Mouse (Mus musculus): ENCODE data around the gene H60b. TPM values are rescaled to one million over a fixed set of nuclear protein-coding genes. Genes with fewer than 3 reads are reported as not detected.

Gene H60b
- polyA plus RNA-seq, 1 experiment: 0.25 TPM

DNA sequence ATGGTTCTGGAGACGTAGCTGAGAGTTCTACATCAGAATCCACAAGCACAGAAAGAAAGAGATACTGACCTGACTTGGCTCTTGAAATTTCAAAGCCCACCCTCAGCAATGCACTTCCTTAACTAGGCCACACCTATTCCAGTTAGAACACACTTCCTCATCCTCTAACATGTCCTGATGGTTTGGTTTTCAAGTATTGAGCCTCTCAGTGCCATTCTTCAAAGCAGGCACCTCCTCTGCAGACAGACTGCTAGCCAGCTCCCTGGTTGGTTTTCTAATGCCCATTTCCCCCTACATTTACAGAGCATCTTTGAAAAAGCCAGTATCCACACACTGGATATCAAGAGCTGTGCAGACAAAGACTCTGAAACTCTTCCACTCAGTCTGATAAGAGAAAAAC lies 143.3 kb downstream of the H60b start:
- H3K36me3 ChIP-seq (ENCODE audit: control insufficient read depth, insufficient read depth, low read length): no peaks in the 10 kb centered on the region
- no peaks in the 10 kb centered on the region for H3K4me1 ChIP-seq (ENCODE audit: control insufficient read depth, insufficient read depth, low read length)
- H3K27me3 ChIP-seq (replicated peaks; ENCODE audit: control insufficient read depth, insufficient read depth, low read length): no peaks in the 10 kb centered on the region
- 61% methylated on average over 1 of the region's 1 CpGs for WGBS
- no peak for DNase-seq
- TF ChIP-seq POLR2A (IDR thresholded peaks at IDR 0.05; ENCODE audit: low read depth, low read length) (no peak), CTCF (conservative IDR thresholded peaks at IDR 0.05; ENCODE audit: insufficient read depth, insufficient read length, low read depth, low read length) (no peak)
- H3K27ac ChIP-seq (ENCODE audit: insufficient read depth, low read depth, low read length): no peak overlapping the region
- no peak overlapping the region for H3K4me3 ChIP-seq (ENCODE audit: insufficient read depth, low read depth, low read length)

DNA sequence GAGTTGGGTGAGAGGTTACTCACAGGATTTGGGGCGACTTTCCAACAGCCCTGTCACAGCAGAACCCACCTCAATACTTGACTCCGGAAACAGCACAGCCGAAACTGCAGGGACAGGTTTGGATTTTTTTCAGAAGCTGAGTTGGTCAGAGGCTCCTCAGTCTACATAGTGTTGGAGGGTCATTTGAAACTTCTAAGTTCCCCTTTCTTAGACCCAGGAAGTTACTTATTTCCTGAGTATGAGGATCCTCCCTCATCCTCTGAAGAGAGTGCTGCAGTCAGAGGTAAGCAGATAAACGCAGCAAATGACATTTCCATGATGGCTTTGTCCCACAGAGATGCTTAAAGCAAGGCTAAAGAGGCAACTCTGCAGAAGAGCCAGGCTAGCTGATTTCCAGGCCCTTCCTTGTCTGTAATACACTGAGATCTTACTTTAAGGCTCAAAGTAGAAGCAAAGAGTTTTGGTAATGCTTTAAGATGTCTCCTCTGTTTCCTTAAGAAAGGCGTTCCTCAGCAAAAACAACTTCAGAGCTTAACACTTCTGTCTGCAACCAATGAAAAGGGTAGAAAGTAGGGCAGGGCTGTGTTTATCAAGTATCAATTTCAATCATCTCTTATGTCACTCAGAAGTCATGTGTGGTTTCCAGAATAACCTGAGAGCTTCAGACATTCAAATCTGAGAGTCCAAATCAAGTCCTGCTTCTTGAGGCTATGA lies 144.1 kb downstream of the H60b start:
- WGBS: 72% methylated on average over 5 of the region's 5 CpGs
- H3K36me3 ChIP-seq (ENCODE audit: control insufficient read depth, insufficient read depth, low read length): no peaks in the 10 kb centered on the region
- H3K27me3 ChIP-seq (replicated peaks; ENCODE audit: control insufficient read depth, insufficient read depth, low read length): no peaks in the 10 kb centered on the region
- TF ChIP-seq CTCF (conservative IDR thresholded peaks at IDR 0.05; ENCODE audit: insufficient read depth, insufficient read length, low read depth, low read length) (no peak), POLR2A (IDR thresholded peaks at IDR 0.05; ENCODE audit: low read depth, low read length) (no peak)
- H3K4me3 ChIP-seq (ENCODE audit: insufficient read depth, low read depth, low read length): no peak overlapping the region
- DNase-seq: no peak
- no peaks in the 10 kb centered on the region for H3K4me1 ChIP-seq (ENCODE audit: control insufficient read depth, insufficient read depth, low read length)
- H3K27ac ChIP-seq (ENCODE audit: insufficient read depth, low read depth, low read length): no peak overlapping the region

DNA sequence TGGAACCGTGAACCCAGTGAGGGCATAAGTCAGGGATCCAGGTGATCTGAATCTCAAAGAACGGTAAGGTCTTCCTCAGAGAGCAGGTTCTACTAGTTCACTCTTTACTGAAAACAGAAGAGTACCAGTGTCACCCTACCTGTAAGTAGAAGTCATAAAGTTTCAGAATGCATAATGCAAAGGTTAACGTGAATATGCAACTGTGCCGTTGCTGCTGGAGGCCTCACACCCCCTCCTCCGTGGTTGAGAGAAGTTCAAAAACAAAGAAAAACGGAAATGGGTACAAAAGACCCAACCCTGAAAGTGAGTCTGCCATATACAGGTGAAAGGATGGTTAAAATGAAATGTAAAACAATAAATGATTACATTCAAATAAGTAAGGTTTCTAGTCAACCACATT lies 145.3 kb downstream of the H60b start:
- WGBS: 84% methylated on average over 6 of the region's 6 CpGs
- no peaks in the 10 kb centered on the region for H3K36me3 ChIP-seq (ENCODE audit: control insufficient read depth, insufficient read depth, low read length)

DNA sequence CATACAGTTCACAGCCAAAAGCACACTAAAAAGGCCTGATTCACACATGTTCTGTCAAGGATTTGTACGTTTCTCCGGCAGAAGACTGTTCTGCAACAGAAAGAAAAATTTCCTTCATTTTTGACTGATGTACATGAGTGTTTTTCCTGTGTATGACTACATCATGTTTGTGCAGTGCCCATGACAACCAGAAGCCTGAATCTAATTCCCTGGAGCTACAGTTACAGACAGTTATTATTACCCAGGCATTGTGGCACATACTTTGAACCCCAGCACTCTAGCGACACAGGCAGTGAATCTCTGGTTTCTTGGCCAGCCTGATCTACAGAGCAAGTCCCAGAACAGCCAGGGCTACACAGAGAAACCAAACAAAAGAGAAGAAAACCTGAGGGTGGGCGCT lies 147.4 kb downstream of the H60b start:
- Histone ChIP-seq H3K27ac (ENCODE audit: insufficient read depth, low read depth, low read length) (no peak overlapping the region), H3K36me3 (ENCODE audit: control insufficient read depth, insufficient read depth, low read length) (no peaks in the 10 kb centered on the region), H3K4me3 (ENCODE audit: insufficient read depth, low read depth, low read length) (no peak overlapping the region), H3K27me3 (replicated peaks; ENCODE audit: control insufficient read depth, insufficient read depth, low read length) (no peaks in the 10 kb centered on the region), H3K4me1 (ENCODE audit: control insufficient read depth, insufficient read depth, low read length) (no peaks in the 10 kb centered on the region)
- 77% methylated on average over 4 of the region's 4 CpGs for WGBS
- no peak for TF ChIP-seq POLR2A (IDR thresholded peaks at IDR 0.05; ENCODE audit: low read depth, low read length)
- no peak for TF ChIP-seq CTCF (conservative IDR thresholded peaks at IDR 0.05; ENCODE audit: insufficient read depth, insufficient read length, low read depth, low read length)
- no peak for DNase-seq

More for the DNA sequence above, 145.3 kb downstream of the H60b start:
- TF ChIP-seq CTCF (conservative IDR thresholded peaks at IDR 0.05; ENCODE audit: insufficient read depth, insufficient read length, low read depth, low read length) (no peak), POLR2A (IDR thresholded peaks at IDR 0.05; ENCODE audit: low read depth, low read length) (no peak)
- Histone ChIP-seq H3K4me3 (ENCODE audit: insufficient read depth, low read depth, low read length) (no peak overlapping the region), H3K27me3 (replicated peaks; ENCODE audit: control insufficient read depth, insufficient read depth, low read length) (no peaks in the 10 kb centered on the region), H3K4me1 (ENCODE audit: control insufficient read depth, insufficient read depth, low read length) (no peaks in the 10 kb centered on the region), H3K27ac (ENCODE audit: insufficient read depth, low read depth, low read length) (no peak overlapping the region)
- no peak for DNase-seq

DNA sequence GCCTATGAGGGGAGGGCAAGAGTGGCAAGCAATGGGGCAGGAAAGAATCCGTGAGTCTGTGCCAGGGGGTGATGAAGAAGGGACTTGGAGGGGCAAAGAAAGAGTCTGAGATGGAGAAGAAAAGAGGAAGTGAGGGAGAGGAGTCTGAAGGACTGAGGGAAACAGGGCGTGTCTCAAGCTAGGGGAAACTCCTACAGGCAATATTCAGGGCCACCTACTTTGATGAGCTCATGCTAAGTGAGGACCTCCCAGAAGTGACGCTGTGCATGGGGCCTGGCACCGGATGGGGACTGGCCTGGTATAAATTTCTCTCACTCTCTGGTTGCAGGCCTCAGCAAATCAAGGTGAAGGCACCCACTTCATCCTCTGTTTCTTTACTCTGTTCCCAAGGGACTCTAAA lies 148.1 kb downstream of the H60b start:
- 53% methylated on average over 4 of the region's 4 CpGs for WGBS
- TF ChIP-seq POLR2A (IDR thresholded peaks at IDR 0.05; ENCODE audit: low read depth, low read length): no peak
- no peak for TF ChIP-seq CTCF (conservative IDR thresholded peaks at IDR 0.05; ENCODE audit: insufficient read depth, insufficient read length, low read depth, low read length)
- no peak overlapping the region for H3K27ac ChIP-seq (ENCODE audit: insufficient read depth, low read depth, low read length)
- H3K4me1 ChIP-seq (ENCODE audit: control insufficient read depth, insufficient read depth, low read length): no peaks in the 10 kb centered on the region
- no peaks in the 10 kb centered on the region for H3K36me3 ChIP-seq (ENCODE audit: control insufficient read depth, insufficient read depth, low read length)
- H3K4me3 ChIP-seq (ENCODE audit: insufficient read depth, low read depth, low read length): no peak overlapping the region
- DNase-seq: no peak
- no peaks in the 10 kb centered on the region for H3K27me3 ChIP-seq (replicated peaks; ENCODE audit: control insufficient read depth, insufficient read depth, low read length)

DNA sequence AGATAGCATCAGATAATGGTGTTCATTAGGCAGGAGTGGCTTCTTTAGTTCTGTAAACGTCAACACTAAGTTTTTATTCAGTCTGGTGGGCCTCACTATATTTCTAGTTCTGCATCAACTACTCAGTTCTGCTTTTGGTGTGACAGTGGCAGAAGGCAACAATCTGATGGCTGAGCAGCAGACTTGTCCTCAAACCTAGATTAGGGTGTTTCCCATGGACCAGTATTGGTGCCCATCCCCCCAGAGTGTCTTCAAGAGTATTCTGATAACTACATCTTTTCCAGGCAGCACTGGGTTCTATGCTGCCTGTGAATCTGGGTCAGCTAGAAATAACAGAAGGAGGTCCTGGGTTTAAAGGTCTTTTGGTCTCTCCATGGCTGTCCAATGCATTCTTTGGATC lies 149.8 kb downstream of the H60b start:
- no peak for DNase-seq
- Histone ChIP-seq H3K27me3 (replicated peaks; ENCODE audit: control insufficient read depth, insufficient read depth, low read length) (no peaks in the 10 kb centered on the region), H3K4me1 (ENCODE audit: control insufficient read depth, insufficient read depth, low read length) (no peaks in the 10 kb centered on the region), H3K36me3 (ENCODE audit: control insufficient read depth, insufficient read depth, low read length) (no peaks in the 10 kb centered on the region), H3K27ac (ENCODE audit: insufficient read depth, low read depth, low read length) (no peak overlapping the region), H3K4me3 (ENCODE audit: insufficient read depth, low read depth, low read length) (no peak overlapping the region)
- WGBS: 70% methylated on average over 1 of the region's 1 CpGs
- TF ChIP-seq CTCF (conservative IDR thresholded peaks at IDR 0.05; ENCODE audit: insufficient read depth, insufficient read length, low read depth, low read length) (no peak), POLR2A (IDR thresholded peaks at IDR 0.05; ENCODE audit: low read depth, low read length) (no peak)

DNA sequence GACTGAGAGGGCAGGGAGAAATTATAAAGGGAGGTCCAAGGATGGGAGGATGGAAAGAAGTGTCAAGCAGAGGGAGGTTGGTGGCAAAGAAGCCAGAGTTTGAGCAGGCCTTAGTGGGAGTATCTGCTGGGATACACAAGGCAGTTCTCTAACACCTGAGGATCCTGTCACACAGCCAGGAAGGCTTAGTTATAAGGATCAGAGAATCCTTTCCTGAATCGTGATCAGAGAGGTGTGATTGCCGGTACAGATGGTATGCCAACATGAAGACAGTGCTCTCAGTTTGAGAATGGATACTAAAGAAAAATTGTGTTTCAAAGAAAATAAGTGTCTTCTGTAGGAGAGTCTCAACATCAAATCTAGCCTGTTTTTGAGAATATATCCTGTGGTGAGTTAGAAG lies 164.5 kb downstream of the H60b start:
- Histone ChIP-seq H3K36me3 (ENCODE audit: control insufficient read depth, insufficient read depth, low read length) (no peaks in the 10 kb centered on the region), H3K27ac (ENCODE audit: insufficient read depth, low read depth, low read length) (no peak overlapping the region), H3K27me3 (replicated peaks; ENCODE audit: control insufficient read depth, insufficient read depth, low read length) (no peaks in the 10 kb centered on the region), H3K4me1 (ENCODE audit: control insufficient read depth, insufficient read depth, low read length) (no peaks in the 10 kb centered on the region), H3K4me3 (ENCODE audit: insufficient read depth, low read depth, low read length) (no peak overlapping the region)
- WGBS: 87% methylated on average over 2 of the region's 2 CpGs
- TF ChIP-seq POLR2A (IDR thresholded peaks at IDR 0.05; ENCODE audit: low read depth, low read length) (no peak), CTCF (conservative IDR thresholded peaks at IDR 0.05; ENCODE audit: insufficient read depth, insufficient read length, low read depth, low read length) (no peak)
- no peak for DNase-seq

Other genes with a start within 250 kb of the H60b start
- gene 4930444G20Rik, start 90.5 kb upstream of the H60b start, polyA plus RNA-seq (2012; rRNA removed): not detected in 2 replicates
- 3.6 and 7.5 TPM in 2 replicates for gene E030030I06Rik, start 9.3 kb upstream of the H60b start, polyA plus RNA-seq (2012; rRNA removed)
- 0.16 and 0.22 TPM in 2 replicates for gene Raet1e, start within 50 bp of the H60b start, polyA plus RNA-seq (2012; rRNA removed)
- not detected in 2 replicates for gene Raet1d, start 202.0 kb downstream of the H60b start, polyA plus RNA-seq (2012; rRNA removed)